In genomic region chr1:77510623-77511022, GRCm38 (mm10) we compare ENCODE assay signal across 13 mouse cellular contexts. TPM values are rescaled to one million over a fixed set of nuclear protein-coding genes. Genes with fewer than 3 reads are reported as not detected.
A peak's percentile ranks its signal among the peaks of the same experiment; 100 is the strongest.
DNase-seq lines count a peak whose midpoint lies in the region; ATAC-seq lines count a peak whose summit lies in the region.
"Had no signal": no experiment of that assay in that cellular context is flagged by ENCODE, and none has a peak within 500 bp of the region (broad histone marks: within the 10 kb centered on the region; RNA-seq: fewer than 3 reads in every experiment).

No protein-coding gene starts in this region.

- ATAC-seq in hindbrain, embryonic 14.5 days (ENCODE audit: low FRiP score) = no peak
- no peak for ATAC-seq in midbrain, embryonic 14.5 days (ENCODE audit: low FRiP score, low TSS enrichment)
- ATAC-seq in monocyte, adult 5-6 weeks (replicated peaks; ENCODE audit: insufficient number of reproducible peaks, low FRiP score, low TSS enrichment, poor library complexity, severe bottlenecking) = no peak
- ATAC-seq: intestine, embryonic 16.5 days had no signal

- H3K9me3 ChIP-seq in embryonic facial prominence, embryonic 10.5 days = no peaks in the 10 kb centered on the region
- H3K9me3 ChIP-seq in forebrain, embryonic 10.5 days = no peaks in the 10 kb centered on the region
- no peaks in the 10 kb centered on the region for H3K9me3 ChIP-seq in hindbrain, embryonic 14.5 days (ENCODE audit: control insufficient read depth, low read length)
- no peaks in the 10 kb centered on the region for H3K9me3 ChIP-seq in midbrain, embryonic 14.5 days (ENCODE audit: control insufficient read depth, low read length)
- H3K9me3 ChIP-seq: heart, embryonic 13.5 days; lung, embryonic 15.5 days had no signal

- H3K27me3 ChIP-seq in embryonic facial prominence, embryonic 10.5 days (replicated peaks; ENCODE audit: low read depth, poor library complexity, severe bottlenecking) = peaks cover 33% of the 10 kb centered on the region
- peaks cover 25% of the 10 kb centered on the region for H3K27me3 ChIP-seq in forebrain, embryonic 10.5 days (ENCODE audit: poor library complexity, severe bottlenecking)
- H3K27me3 ChIP-seq in hindbrain, embryonic 14.5 days (ENCODE audit: control insufficient read depth, insufficient read depth, low read length) = no peaks in the 10 kb centered on the region
- no peaks in the 10 kb centered on the region for H3K27me3 ChIP-seq in midbrain, embryonic 14.5 days (ENCODE audit: control insufficient read depth, insufficient read depth, low read length)
- H3K27me3 ChIP-seq: lung, embryonic 15.5 days had no signal

- H3K4me3 ChIP-seq in embryonic facial prominence, embryonic 10.5 days = peak overlapping the region; percentile 80; the same call in 1 of the 2 replicates
- H3K4me3 ChIP-seq in forebrain, embryonic 10.5 days = peak overlapping the region; percentile 81
- H3K4me3 ChIP-seq in hindbrain, embryonic 14.5 days (replicated peaks; ENCODE audit: low read length) = peak overlapping the region; percentile 66
- H3K4me3 ChIP-seq in midbrain, embryonic 14.5 days (replicated peaks; ENCODE audit: low read depth, low read length) = peak overlapping the region; percentile 62; the same call in 1 of the 2 replicates
- H3K4me3 ChIP-seq: heart, embryonic 13.5 days; lung, embryonic 15.5 days had no signal

- H3K9ac ChIP-seq in hindbrain, embryonic 14.5 days = peak overlapping the region; percentile 65
- H3K9ac ChIP-seq in midbrain, embryonic 14.5 days (replicated peaks; ENCODE audit: low read length) = peak overlapping the region; percentile 64; the same call in 1 of the 2 replicates
- H3K9ac ChIP-seq: heart, embryonic 13.5 days; lung, embryonic 15.5 days had no signal

- no peak for DNase-seq in embryonic facial prominence, embryonic 10.5 days (ENCODE audit: low spot score)
- DNase-seq in forebrain, embryonic 10.5 days (ENCODE audit: extremely low spot score, low spot score) = no peak
- DNase-seq in hindbrain, embryonic 14.5 days (ENCODE audit: low spot score) = no peak
- DNase-seq in midbrain, embryonic 14.5 days = no peak
- no peak for DNase-seq in left cerebral cortex, adult 18-20 months (ENCODE audit: low spot score in 2 of 2)
- DNase-seq in T-cell, adult 2 months (ENCODE audit: low spot score) = no peak
- DNase-seq in right cerebral cortex, postnatal 25 days = no peak
- DNase-seq: adrenal gland, postnatal 25 days had no signal

- peaks cover 52% of the 10 kb centered on the region for H3K36me3 ChIP-seq in embryonic facial prominence, embryonic 10.5 days (replicated peaks)
- peaks cover 47% of the 10 kb centered on the region for H3K36me3 ChIP-seq in forebrain, embryonic 10.5 days (replicated peaks)
- H3K36me3 ChIP-seq in hindbrain, embryonic 14.5 days (replicated peaks; ENCODE audit: control insufficient read depth, insufficient read depth) = peaks cover 15% of the 10 kb centered on the region
- H3K36me3 ChIP-seq in midbrain, embryonic 14.5 days (ENCODE audit: control insufficient read depth, insufficient read depth, low read length) = peaks cover 7% of the 10 kb centered on the region

- 0 out of 2 replicates have a peak overlapping the region, but pooled peaks have one; percentile 14 for H3K27ac ChIP-seq in embryonic facial prominence, embryonic 10.5 days (replicated peaks)
- H3K27ac ChIP-seq in forebrain, embryonic 10.5 days = peak overlapping the region; percentile 93
- H3K27ac ChIP-seq in hindbrain, embryonic 14.5 days = no peak overlapping the region
- H3K27ac ChIP-seq in midbrain, embryonic 14.5 days (replicated peaks; ENCODE audit: low read depth, low read length) = no peak overlapping the region
- H3K27ac ChIP-seq: heart, embryonic 13.5 days; lung, embryonic 15.5 days; stomach, postnatal 0 days had no signal

- peak overlapping the region; percentile 63 for H3K4me2 ChIP-seq in hindbrain, embryonic 14.5 days (replicated peaks)
- H3K4me2 ChIP-seq in midbrain, embryonic 14.5 days (ENCODE audit: low read length) = peak overlapping the region; percentile 69
- H3K4me2 ChIP-seq: heart, embryonic 13.5 days had no signal

- peaks cover 68% of the 10 kb centered on the region for H3K4me1 ChIP-seq in embryonic facial prominence, embryonic 10.5 days
- H3K4me1 ChIP-seq in forebrain, embryonic 10.5 days = peaks cover 79% of the 10 kb centered on the region
- H3K4me1 ChIP-seq in hindbrain, embryonic 14.5 days (replicated peaks; ENCODE audit: control insufficient read depth, insufficient read depth, low read length) = peaks cover 30% of the 10 kb centered on the region
- H3K4me1 ChIP-seq in midbrain, embryonic 14.5 days (ENCODE audit: control insufficient read depth, insufficient read depth, low read length) = peaks cover 34% of the 10 kb centered on the region

- WGBS in embryonic facial prominence, embryonic 10.5 days = 53% methylated on average over 5 of the region's 5 CpGs
- WGBS in forebrain, embryonic 10.5 days = 55% methylated on average over 5 of the region's 5 CpGs
- WGBS in hindbrain, embryonic 14.5 days = 36% methylated on average over 5 of the region's 5 CpGs
- 47% methylated on average over 5 of the region's 5 CpGs for WGBS in midbrain, embryonic 14.5 days

RNA-seq across cellular contexts. Expression of gene Epha4, which starts 4.3 kb away (rescaled TPM):
- polyA plus RNA-seq in embryonic facial prominence, embryonic 10.5 days (2016; fragmentation: Nextera tagmentation; extraction: Ambion mirVana) = 26.2 and 29.1 TPM in 2 replicates
- 22.9 and 25.9 TPM in 2 replicates for polyA plus RNA-seq in forebrain, embryonic 10.5 days (2016; fragmentation: Nextera tagmentation; extraction: Ambion mirVana)
- 49.3 and 50.0 TPM in 2 replicates for polyA plus RNA-seq in hindbrain, embryonic 14.5 days (2014; fragmentation: Nextera tagmentation; extraction: Ambion mirVana)
- 40.6 and 46.5 TPM in 2 replicates for polyA plus RNA-seq in midbrain, embryonic 14.5 days (2014; fragmentation: Nextera tagmentation; extraction: Ambion mirVana)
- total RNA-seq in left cerebral cortex, adult 18-20 months (2021) = 100 to 1,000 TPM; 148 to 151 TPM
- total RNA-seq in monocyte, adult 5-6 weeks (2017) = 8.4 to 15.1 TPM (median 10.3 TPM) in 3 replicates

Comparison
In these comparisons a context has a peak if more than half of its experiments do, and no peak if none do; other contexts are left out.
1. H3K27ac ChIP-seq: peak in embryonic facial prominence, embryonic 10.5 days (single experiment) and forebrain, embryonic 10.5 days (single experiment); none in hindbrain, embryonic 14.5 days (single experiment) and midbrain, embryonic 14.5 days (single experiment).
2. Peak in every context shown above with its lines, with median percentiles within 50 percentile points of each other: H3K4me3 ChIP-seq.